ENCODE assay signal across 9 mouse cellular contexts in genomic region chr12:107980261-107980961, GRCm38 (mm10). TPM values are rescaled to one million over a fixed set of nuclear protein-coding genes. Genes with fewer than 3 reads are reported as not detected.
DNase-seq lines count a peak whose midpoint lies in the region; ATAC-seq and TF ChIP-seq lines count a peak whose summit lies in the region.
"Had no signal": no experiment of that assay in that cellular context is flagged by ENCODE, and none has a peak within 500 bp of the region (broad histone marks: within the 10 kb centered on the region; RNA-seq: fewer than 3 reads in every experiment).

No protein-coding gene starts in this region.

- H3K27ac ChIP-seq in heart, postnatal 0 days (ENCODE audit: low read depth) = peak overlapping the region; percentile 80
- peak overlapping the region; percentile 49 for H3K27ac ChIP-seq in neural tube, embryonic 13.5 days (replicated peaks)

- peak overlapping the region; percentile 54 for H3K9ac ChIP-seq in heart, postnatal 0 days (replicated peaks; ENCODE audit: low read depth, low read length)
- H3K9ac ChIP-seq in neural tube, embryonic 13.5 days = peak overlapping the region; percentile 65

- H3K4me3 ChIP-seq in heart, postnatal 0 days (ENCODE audit: low read depth, low read length) = peak overlapping the region; percentile 45
- peak overlapping the region; percentile 36 for H3K4me3 ChIP-seq in neural tube, embryonic 13.5 days
- H3K4me3 ChIP-seq: erythroblast, embryonic 14.5 days had no signal

- H3K9me3 ChIP-seq in heart, postnatal 0 days (replicated peaks; ENCODE audit: control insufficient read depth, low read length) = no peaks in the 10 kb centered on the region
- no peaks in the 10 kb centered on the region for H3K9me3 ChIP-seq in neural tube, embryonic 13.5 days

- H3K27me3 ChIP-seq in heart, postnatal 0 days (ENCODE audit: control insufficient read depth, insufficient read depth, low read length) = no peaks in the 10 kb centered on the region
- peaks cover 3% of the 10 kb centered on the region for H3K27me3 ChIP-seq in neural tube, embryonic 13.5 days

- H3K4me1 ChIP-seq in heart, postnatal 0 days (ENCODE audit: control insufficient read depth, insufficient read depth) = peaks cover 17% of the 10 kb centered on the region
- peaks cover 83% of the 10 kb centered on the region for H3K4me1 ChIP-seq in neural tube, embryonic 13.5 days (replicated peaks)

- TF ChIP-seq EP300 in heart, postnatal 0 days (IDR thresholded peaks at IDR 0.05; ENCODE audit: low read depth) = no peak

- peak; percentile 57 for DNase-seq in CD4-positive, CD25-positive, alpha-beta regulatory T cell, adult 2 months (ENCODE audit: low read depth, low spot score)
- peak; percentile 65 for DNase-seq in ZHBTc4 (ENCODE audit: low read depth, low spot score)
- no peak for DNase-seq in heart, postnatal 0 days (ENCODE audit: low spot score)
- peak; percentile 86 to 88 for DNase-seq in kidney, postnatal 36 days
- no peak for DNase-seq in layer of hippocampus, adult 11-12 months (ENCODE audit: low spot score)

- no peaks in the 10 kb centered on the region for H3K36me3 ChIP-seq in heart, postnatal 0 days (replicated peaks; ENCODE audit: control insufficient read depth, insufficient read depth, low read length)
- no peaks in the 10 kb centered on the region; the same call in 1 of the 2 replicates for H3K36me3 ChIP-seq in neural tube, embryonic 13.5 days

- ATAC-seq in CD4-positive, CD25-positive, alpha-beta regulatory T cell, adult 4 months = no peak
- ATAC-seq in heart, postnatal 0 days (ENCODE audit: insufficient read depth, low read depth) = peak; percentile 69
- 0 out of 2 replicates have a peak, but pooled peaks have one; percentile 16 for ATAC-seq in neural tube, embryonic 13.5 days (ENCODE audit: low read depth)
- no peak for ATAC-seq in erythroid progenitor cell, adult 5-6 weeks (replicated peaks; ENCODE audit: low FRiP score, poor library complexity, severe bottlenecking)

- H3K4me2 ChIP-seq in heart, postnatal 0 days (ENCODE audit: low read depth, low read length) = peak overlapping the region; percentile 70
- peak overlapping the region; percentile 76 for H3K4me2 ChIP-seq in neural tube, embryonic 13.5 days

- no peak for TF ChIP-seq CTCF in heart, postnatal 0 days (IDR thresholded peaks at IDR 0.05; ENCODE audit: low read depth)

- 3% methylated on average over 51 of the region's 51 CpGs for WGBS in heart, postnatal 0 days
- WGBS in neural tube, embryonic 13.5 days = 1% methylated on average over 51 of the region's 51 CpGs

RNA-seq across cellular contexts. Expression of gene Bcl11b, which starts 23.0 kb away (rescaled TPM):
- 10 to 100 TPM; 40.0 to 41.6 TPM for polyA plus RNA-seq in CD4-positive, CD25-positive, alpha-beta regulatory T cell, adult 4 months (2017; shearing (Covaris generic))
- total RNA-seq in heart, postnatal 0 days (2014; rRNA removed; ENCODE audit: low replicate concordance) = 2.7 and 7.3 TPM in 2 replicates
- polyA plus RNA-seq in heart, postnatal 0 days (2015; fragmentation: Nextera tagmentation; extraction: Ambion mirVana) = 2.1 and 2.2 TPM in 2 replicates
- polyA plus RNA-seq in neural tube, embryonic 13.5 days (2015; fragmentation: Nextera tagmentation; extraction: Ambion mirVana) = 33.5 and 34.9 TPM in 2 replicates
- total RNA-seq in erythroid progenitor cell, adult 5-6 weeks (2015; ENCODE audit: low replicate concordance) = 0.72 and 1.3 TPM in 2 replicates
- total RNA-seq in erythroid progenitor cell, adult 5-6 weeks (2017; ENCODE audit: low replicate concordance) = 0.38 and 1.3 TPM in 2 replicates
- polyA plus RNA-seq: erythroblast, embryonic 14.5 days had no signal

Comparison
In these comparisons a context has a peak if more than half of its experiments do, and no peak if none do; other contexts are left out.
1. DNase-seq: peak in CD4-positive, CD25-positive, alpha-beta regulatory T cell, adult 2 months (single experiment), ZHBTc4 (single experiment) and kidney, postnatal 36 days (2 of 2); none in heart, postnatal 0 days (single experiment) and layer of hippocampus, adult 11-12 months (single experiment).
2. ATAC-seq: peak in heart, postnatal 0 days (single experiment) and neural tube, embryonic 13.5 days (single experiment); none in CD4-positive, CD25-positive, alpha-beta regulatory T cell, adult 4 months (single experiment) and erythroid progenitor cell, adult 5-6 weeks (single experiment).
3. RNA of gene Bcl11b, which starts 23.0 kb away (polyA plus RNA-seq): 40.0 to 41.6 TPM in CD4-positive, CD25-positive, alpha-beta regulatory T cell, adult 4 months and 33.5 to 34.9 TPM in neural tube, embryonic 13.5 days; 2.1 to 2.2 TPM in heart, postnatal 0 days; every median in the first group is over 10 times any median in the second.